Mouse (Mus musculus): Measurements from ENCODE around the gene Foxred2.

Gene Foxred2

DNA sequence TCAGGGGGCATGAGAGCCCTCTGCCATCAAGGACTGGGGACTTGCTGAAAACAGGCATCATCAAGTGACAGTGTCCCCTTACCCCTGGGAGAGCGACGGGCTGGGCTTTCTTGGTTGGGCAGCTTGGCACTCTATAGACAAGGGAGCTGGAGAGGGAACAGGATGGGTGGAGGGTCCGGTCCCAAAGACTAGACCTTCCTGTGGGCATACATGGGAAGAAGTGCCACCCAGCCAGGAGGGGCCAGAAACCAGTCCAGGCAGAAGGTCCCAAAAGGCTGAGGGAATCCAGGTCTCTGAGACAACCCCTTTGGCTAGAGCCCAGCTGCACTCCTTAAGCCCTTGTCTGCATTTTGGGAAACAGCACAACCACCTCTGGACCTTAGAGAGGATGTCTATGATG is 42.0 kb downstream of the Foxred2 start:
- DNase-seq: no peak

DNA sequence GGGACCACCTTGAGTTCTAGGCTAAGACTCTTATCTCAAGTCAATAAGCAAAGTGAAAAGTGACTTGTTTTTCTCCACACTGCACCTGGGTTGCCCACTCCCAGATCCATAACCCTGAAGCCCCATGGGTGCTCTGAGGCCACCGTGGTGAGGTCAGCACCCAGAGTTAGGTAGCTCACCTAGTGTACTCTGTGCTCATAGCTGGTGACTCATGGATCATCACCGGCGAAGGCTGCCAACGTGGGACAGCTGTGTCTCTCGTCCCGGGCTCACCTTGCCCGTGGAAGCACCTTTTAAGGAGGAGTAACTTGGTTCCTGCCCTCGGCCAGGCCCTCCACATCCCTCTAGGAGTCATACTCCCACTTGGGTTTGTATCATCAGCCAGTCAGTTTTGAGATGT is 43.5 kb downstream of the Foxred2 start:
- no peak for DNase-seq

DNA sequence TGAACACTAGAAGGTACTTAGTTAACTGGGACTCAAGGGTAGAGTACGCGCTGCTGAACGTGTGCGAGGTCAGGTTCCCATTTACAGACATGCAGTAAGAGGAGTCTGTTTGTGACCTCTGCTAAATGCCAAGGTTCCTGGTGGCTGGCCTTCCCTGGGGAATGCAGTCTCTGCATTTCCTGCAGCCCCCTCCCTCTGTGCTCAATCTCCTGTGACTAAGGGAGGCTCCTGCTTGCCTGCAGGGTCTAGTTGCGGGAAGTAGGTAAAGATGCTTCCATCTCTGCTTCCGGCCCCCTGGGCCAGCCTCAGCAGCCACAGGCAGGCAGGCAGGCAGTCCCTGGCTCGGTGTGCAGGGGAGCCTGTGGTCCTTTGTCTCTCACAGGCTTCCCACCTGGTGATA is 43.9 kb downstream of the Foxred2 start:
- DNase-seq: no peak

DNA sequence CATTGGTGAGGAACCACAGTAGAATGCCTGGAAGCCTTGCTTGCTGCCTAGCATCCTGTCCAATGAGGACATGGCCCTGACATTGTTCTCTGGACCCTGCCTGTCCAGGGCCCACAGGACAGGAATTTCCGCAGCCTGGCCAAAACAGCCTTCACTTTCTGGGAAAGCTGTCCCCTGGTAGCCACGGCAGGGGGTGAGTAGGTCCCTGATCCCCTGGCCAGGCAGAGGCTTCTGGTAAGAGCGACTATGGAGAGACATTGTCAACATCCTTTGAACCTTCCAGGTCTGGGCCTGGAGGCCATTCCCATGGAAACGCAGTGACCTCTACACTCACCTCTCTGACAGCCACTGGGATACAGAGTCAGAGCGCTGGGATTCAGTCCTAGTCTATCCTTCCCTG is 44.5 kb downstream of the Foxred2 start:
- no peak for DNase-seq

DNA sequence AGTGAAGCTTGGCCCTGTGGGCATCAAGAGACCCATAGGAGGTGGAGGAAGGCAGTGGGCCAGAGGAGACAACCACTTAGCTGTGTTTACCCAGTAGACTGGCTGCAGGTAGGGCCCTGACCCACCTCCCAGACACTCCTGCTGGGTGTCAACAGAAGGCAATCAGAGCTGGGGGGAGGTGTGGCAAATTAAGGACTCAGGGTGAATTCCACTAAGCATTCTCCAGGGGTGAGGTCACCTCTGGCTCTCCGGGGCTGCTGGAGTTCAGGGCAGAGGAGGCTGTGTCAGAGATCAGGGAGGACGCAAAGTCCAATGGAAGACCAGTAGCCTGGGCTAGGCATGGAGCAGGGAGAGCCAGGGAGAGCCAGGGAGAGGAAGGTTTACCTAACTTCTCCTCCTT is 45.5 kb downstream of the Foxred2 start:
- no peak for DNase-seq

DNA sequence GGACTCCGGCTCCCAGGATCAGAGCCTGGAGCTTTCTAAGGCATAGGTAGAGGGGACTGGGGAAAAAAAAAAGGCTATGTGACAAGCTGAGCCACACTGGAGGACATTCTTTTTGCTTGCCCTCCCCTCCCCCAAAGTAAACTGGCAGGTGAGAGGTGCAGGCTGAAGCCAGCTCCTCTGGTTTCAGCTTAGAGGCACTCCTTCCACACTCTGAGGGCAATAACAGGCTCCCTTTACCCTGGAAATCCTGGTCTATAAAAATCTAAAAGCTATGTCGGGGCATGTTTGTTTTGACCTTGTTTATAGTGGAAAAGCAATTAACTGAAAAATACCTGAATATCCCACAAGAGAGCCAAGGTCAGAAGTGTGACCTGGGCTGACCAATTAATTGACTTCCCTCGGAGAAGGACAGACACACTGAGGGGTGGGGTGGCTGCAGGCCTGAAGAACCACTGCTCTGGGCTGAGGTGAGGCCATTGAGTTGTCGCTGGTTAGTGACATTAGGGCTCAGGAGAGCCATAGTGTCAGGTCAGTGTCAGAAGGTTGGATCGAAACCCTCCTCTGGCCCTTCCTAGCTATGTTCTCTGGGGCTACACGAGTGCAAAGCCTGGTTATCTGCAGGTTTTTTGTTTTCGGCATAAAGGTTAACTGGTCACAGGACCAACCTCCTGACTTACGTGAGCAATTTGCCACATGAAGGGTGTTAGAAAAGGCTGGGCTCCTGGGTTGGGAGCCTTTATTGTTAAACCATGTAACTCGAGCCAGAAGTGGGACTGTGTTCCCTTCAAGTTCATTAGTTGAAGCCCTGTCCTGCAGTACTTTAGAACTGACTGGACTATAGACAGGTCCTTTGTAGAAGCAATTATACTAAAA is 48.6 kb downstream of the Foxred2 start:
- DNase-seq: no peak

DNA sequence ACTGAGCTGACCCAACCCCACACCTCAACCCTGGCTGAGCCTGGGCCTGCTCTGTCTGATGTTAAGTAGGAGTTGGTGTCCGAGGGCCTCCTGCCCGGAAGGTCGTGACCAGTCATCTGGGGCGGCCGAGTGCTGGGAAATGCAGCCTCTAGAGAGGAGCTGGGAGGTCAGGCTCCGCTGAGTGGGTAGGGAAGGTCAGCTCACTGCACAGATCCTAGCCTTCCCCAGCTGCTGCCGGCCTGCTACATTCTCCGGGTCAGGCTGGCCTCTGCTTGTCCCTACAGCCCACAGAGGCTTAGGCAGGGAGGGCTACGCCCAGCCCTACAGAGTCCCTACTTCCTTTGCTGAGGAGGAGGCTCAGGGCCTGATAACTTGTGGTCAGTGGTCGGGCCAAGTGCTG is 50.0 kb downstream of the Foxred2 start:
- no peak for DNase-seq

DNA sequence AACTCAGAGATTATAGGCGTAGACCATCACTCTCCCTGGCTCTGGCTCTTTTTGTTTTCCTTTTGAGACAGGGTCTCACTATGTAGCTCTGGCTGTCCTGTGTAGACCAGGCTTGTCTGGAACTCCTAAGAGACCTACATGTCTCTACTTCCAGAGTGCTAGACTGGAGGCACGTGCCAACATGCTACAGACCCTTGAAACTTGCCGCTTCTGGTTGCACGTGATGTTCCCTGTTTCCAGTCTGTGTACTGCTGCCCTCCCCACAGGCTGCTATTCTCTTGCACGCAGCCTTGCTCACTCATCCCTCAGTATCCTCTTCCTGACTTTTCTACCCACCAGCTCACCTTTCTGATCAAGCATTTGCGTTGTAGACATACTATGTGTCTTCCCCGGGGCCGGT is 50.4 kb downstream of the Foxred2 start:
- DNase-seq: no peak

DNA sequence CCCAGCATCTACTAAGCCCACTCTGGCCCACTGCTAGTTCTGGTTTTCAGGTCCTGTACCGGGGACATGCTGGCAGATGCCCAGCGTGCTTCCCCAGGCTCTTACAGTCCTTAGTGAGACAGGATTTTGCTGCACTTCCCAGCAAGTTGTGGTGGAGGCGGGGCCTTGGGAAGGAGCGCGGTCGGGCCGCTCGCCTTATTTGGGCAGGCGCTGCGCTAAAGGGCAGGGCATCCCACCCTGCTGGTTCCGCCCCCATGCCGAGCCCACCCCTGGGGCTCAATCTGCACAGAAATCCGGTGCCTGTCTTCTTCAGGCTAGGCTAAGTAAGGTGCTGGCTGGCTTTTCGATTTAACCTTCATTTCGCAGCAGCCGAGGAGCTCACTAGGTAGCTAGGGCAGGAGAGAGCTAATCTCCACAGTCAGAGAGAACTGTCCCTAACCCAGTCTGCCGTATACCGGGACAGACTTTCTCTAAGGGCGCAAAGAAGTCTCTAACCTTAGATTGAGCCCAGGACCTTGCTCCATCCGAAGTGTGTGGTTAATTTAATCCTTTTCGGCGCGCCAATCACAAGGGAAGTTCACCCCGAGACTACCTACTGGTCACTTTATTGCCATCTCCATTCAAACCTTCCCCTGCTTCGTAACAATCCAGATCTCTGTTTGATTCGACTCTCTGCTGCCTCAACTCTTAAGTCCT is 51.1 kb downstream of the Foxred2 start:
- no peak for DNase-seq

DNA sequence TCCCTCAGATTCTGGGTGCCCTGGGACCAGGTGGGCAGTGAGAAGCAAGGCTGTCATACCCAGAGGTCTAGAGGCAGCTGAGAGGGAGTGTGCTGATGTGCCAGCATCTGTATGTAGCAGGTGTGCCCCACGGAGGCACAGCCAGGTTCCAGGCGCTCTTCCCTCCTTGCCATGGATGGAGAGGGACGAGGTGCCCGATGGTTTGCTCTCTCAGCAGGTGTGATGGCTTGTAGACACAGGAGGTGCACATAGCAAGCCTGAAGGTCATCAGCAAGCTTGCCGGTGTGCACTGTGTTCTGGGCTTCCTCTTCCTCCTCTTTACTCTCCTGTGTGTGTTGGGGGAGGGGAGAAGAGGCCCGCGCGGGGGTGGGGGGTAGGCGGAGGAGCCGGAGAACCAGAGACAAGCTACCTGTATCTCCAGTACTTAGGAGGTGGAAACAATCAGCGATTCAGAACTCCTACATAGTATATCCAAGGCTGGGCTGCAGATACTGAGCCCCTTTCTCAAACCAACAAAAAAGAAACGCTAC is 52.1 kb downstream of the Foxred2 start:
- DNase-seq: no peak

DNA sequence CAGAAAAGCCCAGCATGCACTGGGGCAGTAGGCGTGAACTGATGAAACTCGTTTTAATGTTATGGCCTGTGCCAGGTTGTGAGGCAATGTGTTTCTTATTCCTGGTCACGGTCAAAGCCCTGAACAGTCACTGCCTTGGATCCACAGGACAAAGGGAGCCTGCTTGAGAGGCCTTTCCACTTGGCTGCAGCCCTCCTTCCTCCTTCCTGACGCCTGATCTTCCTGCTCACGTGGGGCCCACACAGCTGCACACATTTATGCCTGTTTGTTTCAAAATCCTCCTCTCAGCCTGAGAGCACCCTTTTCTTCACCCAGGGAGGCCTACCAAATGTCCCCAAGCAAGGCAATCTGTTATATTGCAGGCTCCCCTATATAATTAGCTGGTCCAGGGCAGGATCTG is 53.3 kb downstream of the Foxred2 start:
- DNase-seq: no peak

DNA sequence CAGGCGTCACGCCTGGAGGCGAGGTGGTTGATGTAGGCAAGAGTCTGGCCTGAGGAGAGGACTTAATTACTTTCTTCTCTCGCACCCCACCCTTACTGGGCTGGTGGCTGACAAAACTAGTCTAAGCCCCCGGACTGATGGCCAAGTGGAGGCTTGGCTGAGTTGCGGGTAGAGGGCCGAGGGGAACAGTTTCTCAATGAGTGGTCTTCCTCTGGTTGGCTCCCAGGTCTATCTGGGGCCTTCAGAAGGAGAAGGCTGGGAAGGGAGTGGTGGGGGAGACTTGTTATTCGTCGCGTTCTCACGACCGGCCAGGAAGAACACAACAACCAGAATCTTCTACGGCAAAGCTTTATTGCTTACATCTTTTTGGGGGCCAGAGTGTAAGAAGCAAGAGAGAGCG is 61.6 kb downstream of the Foxred2 start:
- DNase-seq: no peak

DNA sequence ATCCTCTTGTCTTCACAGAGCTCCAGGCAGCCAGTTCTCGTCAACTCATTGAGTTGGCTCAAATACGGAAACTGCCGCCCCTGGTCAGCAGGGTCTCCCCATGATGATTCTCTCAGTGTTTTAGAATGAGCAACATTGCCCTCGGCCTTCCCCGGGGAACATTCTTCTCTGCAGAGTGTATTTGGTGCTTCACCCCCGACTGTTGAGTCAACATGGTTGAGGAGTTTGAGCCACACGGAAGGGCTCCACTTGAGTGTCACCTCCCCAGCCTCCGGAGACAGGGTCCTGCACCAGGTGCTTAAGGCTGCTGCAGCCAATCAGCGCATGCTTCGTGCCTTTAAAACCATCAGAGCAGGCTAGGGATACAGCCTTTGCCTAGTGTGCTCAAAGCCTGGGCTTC is 63.2 kb downstream of the Foxred2 start:
- no peak for DNase-seq

DNA sequence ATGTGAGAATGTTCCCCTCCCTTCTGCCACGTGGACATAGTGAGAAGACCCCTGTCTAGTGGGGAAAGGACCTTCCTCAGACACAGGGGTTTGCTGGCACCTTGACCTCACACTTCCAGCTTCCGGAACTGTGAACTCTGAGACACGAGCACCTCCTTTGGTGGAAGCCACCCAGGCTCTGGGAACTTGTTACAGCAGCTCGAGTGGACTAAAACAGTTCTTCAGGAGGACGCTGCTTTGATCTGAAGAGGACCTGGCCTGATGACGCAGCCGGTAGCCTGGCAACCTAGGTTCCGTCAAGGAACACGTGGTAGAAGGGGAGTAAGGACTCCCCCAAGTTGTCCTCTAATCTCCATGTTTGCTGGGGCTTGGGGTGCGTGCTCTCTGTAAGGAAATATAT is 64.1 kb downstream of the Foxred2 start:
- DNase-seq: no peak

DNA sequence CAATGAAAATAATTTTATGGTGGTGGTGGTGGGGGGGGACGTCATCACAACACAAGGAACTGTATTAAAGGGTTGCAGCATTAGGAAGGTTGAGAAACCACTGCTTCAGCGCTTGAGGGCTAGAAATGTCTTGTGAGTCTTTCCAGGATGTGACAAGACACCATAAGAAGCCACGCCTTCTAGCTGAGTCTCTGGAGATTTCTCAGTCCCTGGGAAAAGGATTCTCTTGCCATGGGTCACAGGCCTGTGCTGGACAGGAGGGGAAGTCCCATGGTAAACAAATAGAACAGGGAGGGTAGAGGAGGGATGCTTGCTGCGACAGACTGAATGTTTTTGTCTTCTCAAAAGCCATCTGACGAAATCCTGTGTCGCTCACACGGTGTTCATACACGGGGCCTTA is 64.8 kb downstream of the Foxred2 start:
- no peak for DNase-seq

All from cerebellum, adult 8-10 months (tissue).